Comparison of ENCODE assay signal across 9 mouse cellular contexts in the genomic region with DNA sequence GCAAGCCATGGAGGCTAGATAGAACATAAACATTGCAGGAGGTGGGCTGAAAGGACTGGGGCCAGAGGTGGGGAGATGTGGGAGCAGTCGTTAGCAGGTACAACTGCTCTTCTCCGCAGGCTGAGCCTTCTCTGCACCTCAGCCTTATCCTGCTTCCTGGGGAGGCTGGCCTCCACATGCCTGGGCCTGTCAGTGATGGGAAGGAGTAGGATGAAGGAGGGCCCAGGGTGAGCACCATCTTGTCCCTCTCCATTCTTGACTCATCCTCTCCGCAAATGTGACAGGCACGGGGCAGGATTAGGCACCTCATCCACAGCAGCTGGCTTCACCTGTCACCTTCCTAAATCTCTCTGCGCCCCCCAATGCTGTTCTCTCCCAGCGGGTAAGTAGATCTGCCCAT. TPM values are rescaled to one million over a fixed set of nuclear protein-coding genes. Genes with fewer than 3 reads are reported as not detected.
DNase-seq lines count a peak whose midpoint lies in the region; ATAC-seq lines count a peak whose summit lies in the region.
"Had no signal": no experiment of that assay in that cellular context is flagged by ENCODE, and none has a peak within 500 bp of the region (broad histone marks: within the 10 kb centered on the region; RNA-seq: fewer than 3 reads in every experiment).

A gene (plus strand): TSS at position 266 of the 400 bp plus-strand sequence.

- H3K4me2 ChIP-seq in heart, embryonic 14.5 days (ENCODE audit: low read length): peak within 1 kb of the TSS; percentile 99
- peak within 1 kb of the TSS; percentile 94 for H3K4me2 ChIP-seq in hindbrain, embryonic 11.5 days (replicated peaks; ENCODE audit: low read depth, low read length)
- H3K4me2 ChIP-seq in midbrain, embryonic 11.5 days: peak within 1 kb of the TSS; percentile 88

- H3K4me3 ChIP-seq in heart, embryonic 14.5 days (ENCODE audit: control insufficient read depth in 1 of 2, insufficient read depth in 1 of 2, low read depth in 1 of 2, low read length in 2 of 2): peak within 1 kb of the TSS; percentile 48 to 54
- peak within 1 kb of the TSS; percentile 61 for H3K4me3 ChIP-seq in brown adipose tissue, adult 24 weeks (ENCODE audit: insufficient read depth, low read depth, low read length)
- peak within 1 kb of the TSS; percentile 46 for H3K4me3 ChIP-seq in hindbrain, embryonic 11.5 days (ENCODE audit: low read depth, low read length)
- peak within 1 kb of the TSS; percentile 47 for H3K4me3 ChIP-seq in midbrain, embryonic 11.5 days (ENCODE audit: low read depth, low read length)

- H3K4me1 ChIP-seq in heart, embryonic 14.5 days (ENCODE audit: control insufficient read depth in 2 of 2, insufficient read depth in 2 of 2, low read length in 2 of 2): peaks cover 22 to 29% of the 10 kb centered on the region in 2 experiments
- no peaks in the 10 kb centered on the region for H3K4me1 ChIP-seq in brown adipose tissue, adult 24 weeks (ENCODE audit: control insufficient read depth, insufficient read depth, insufficient read length, low read length)
- 0 out of 2 replicates have a peak, but pooled peaks cover 5% of the 10 kb centered on the region for H3K4me1 ChIP-seq in hindbrain, embryonic 11.5 days (replicated peaks; ENCODE audit: control insufficient read depth, insufficient read depth, low read length)
- peaks cover 7% of the 10 kb centered on the region; the same call in 1 of the 2 replicates for H3K4me1 ChIP-seq in midbrain, embryonic 11.5 days (ENCODE audit: control insufficient read depth, insufficient read depth, low read length)

- H3K27ac ChIP-seq in heart, embryonic 14.5 days (replicated peaks in 1 of 2; ENCODE audit: control insufficient read depth in 1 of 2, insufficient read depth in 1 of 2, low read depth in 2 of 2, low read length in 2 of 2): 0 out of 4 replicates have a peak within 1 kb of the TSS, but pooled peaks of 1 of the 2 experiments have one; percentile 36
- no peak within 1 kb of the TSS for H3K27ac ChIP-seq in brown adipose tissue, adult 24 weeks (replicated peaks; ENCODE audit: low read depth, low read length)
- peak within 1 kb of the TSS; percentile 9; the same call in 1 of the 2 replicates for H3K27ac ChIP-seq in hindbrain, embryonic 11.5 days (ENCODE audit: low read depth, low read length)
- no peak within 1 kb of the TSS for H3K27ac ChIP-seq in midbrain, embryonic 11.5 days (ENCODE audit: low read depth, low read length)

- no peak for DNase-seq in heart, postnatal 10 days
- no peak for DNase-seq in hindbrain, embryonic 11.5 days (ENCODE audit: low spot score)
- DNase-seq in midbrain, embryonic 11.5 days (ENCODE audit: low spot score, missing footprints): no peak
- DNase-seq in urinary bladder, adult 18-20 months (ENCODE audit: low spot score in 2 of 2): no peak
- no peak for DNase-seq in ovary, postnatal 36 days (ENCODE audit: low spot score)
- DNase-seq: thymus, adult 18-20 months had no signal

- no peaks in the 10 kb centered on the region for H3K9me3 ChIP-seq in heart, embryonic 14.5 days (ENCODE audit: control insufficient read depth, low read length)
- H3K9me3 ChIP-seq in hindbrain, embryonic 11.5 days (ENCODE audit: control insufficient read depth, low read length): no peaks in the 10 kb centered on the region
- no peaks in the 10 kb centered on the region for H3K9me3 ChIP-seq in midbrain, embryonic 11.5 days (ENCODE audit: control insufficient read depth, low read length)

- no peak for ATAC-seq in heart, embryonic 14.5 days (ENCODE audit: insufficient number of reproducible peaks, insufficient read depth, low FRiP score, low read depth)
- ATAC-seq in hindbrain, embryonic 11.5 days (ENCODE audit: low FRiP score): no peak
- no peak for ATAC-seq in midbrain, embryonic 11.5 days (ENCODE audit: low FRiP score)
- no peak for ATAC-seq in frontal cortex, adult (ENCODE audit: low TSS enrichment)

- H3K9ac ChIP-seq in heart, embryonic 14.5 days (ENCODE audit: low read length): peak within 1 kb of the TSS; percentile 78
- peak within 1 kb of the TSS; percentile 70 for H3K9ac ChIP-seq in hindbrain, embryonic 11.5 days (ENCODE audit: low read depth, low read length)
- H3K9ac ChIP-seq in midbrain, embryonic 11.5 days (ENCODE audit: low read length): peak within 1 kb of the TSS; percentile 67

- 71% methylated on average over 6 of the region's 6 CpGs for WGBS in heart, embryonic 14.5 days
- WGBS in hindbrain, embryonic 11.5 days: 71% methylated on average over 6 of the region's 6 CpGs
- WGBS in midbrain, embryonic 11.5 days: 72% methylated on average over 6 of the region's 6 CpGs

- H3K27me3 ChIP-seq in heart, embryonic 14.5 days (ENCODE audit: control insufficient read depth, insufficient read depth, low read length): peaks cover 21% of the 10 kb centered on the region
- peaks cover 41% of the 10 kb centered on the region for H3K27me3 ChIP-seq in hindbrain, embryonic 11.5 days (ENCODE audit: control insufficient read depth, insufficient read depth, low read length)
- H3K27me3 ChIP-seq in midbrain, embryonic 11.5 days (ENCODE audit: control insufficient read depth, insufficient read depth, low read length): peaks cover 39% of the 10 kb centered on the region

- intact Hi-C loops in heart, postnatal 10 days (cut with DNase I): no loop called here

- H3K36me3 ChIP-seq in heart, embryonic 14.5 days (ENCODE audit: control insufficient read depth, insufficient read depth, low read length): peaks cover 2% of the 10 kb centered on the region; the same call in 1 of the 2 replicates
- H3K36me3 ChIP-seq in hindbrain, embryonic 11.5 days (ENCODE audit: control insufficient read depth, insufficient read depth, low read length): no peaks in the 10 kb centered on the region
- no peaks in the 10 kb centered on the region for H3K36me3 ChIP-seq in midbrain, embryonic 11.5 days (ENCODE audit: control insufficient read depth, insufficient read depth, low read length)

RNA-seq across cellular contexts. Expression of the gene that starts here (rescaled TPM):
- polyA plus RNA-seq in heart, embryonic 14.5 days (2014; fragmentation: Nextera tagmentation; extraction: Ambion mirVana): 0.24 and 0.27 TPM in 2 replicates
- under 1 TPM in 1 of 2 experiments, not detected in 1; 0.10 TPM for total RNA-seq in heart, postnatal 10 days (2021)
- polyA plus RNA-seq in brown adipose tissue, adult 24 weeks (2012; ENCODE audit: insufficient read depth, insufficient read length, missing spikeins): not detected in 2 replicates
- 0.28 and 0.62 TPM in 2 replicates for polyA plus RNA-seq in hindbrain, embryonic 11.5 days (2014; fragmentation: Nextera tagmentation; extraction: Ambion mirVana)
- polyA plus RNA-seq in midbrain, embryonic 11.5 days (2014; fragmentation: Nextera tagmentation; extraction: Ambion mirVana): 0.12 and 0.40 TPM in 2 replicates
